Mouse (Mus musculus): ENCODE measurements around the gene Klf3. TPM values are rescaled to one million over a fixed set of nuclear protein-coding genes. Genes with fewer than 3 reads are reported as not detected.

Gene Klf3
- polyA plus RNA-seq, 1 experiment from 2014 or later = 34.8 TPM

DNA sequence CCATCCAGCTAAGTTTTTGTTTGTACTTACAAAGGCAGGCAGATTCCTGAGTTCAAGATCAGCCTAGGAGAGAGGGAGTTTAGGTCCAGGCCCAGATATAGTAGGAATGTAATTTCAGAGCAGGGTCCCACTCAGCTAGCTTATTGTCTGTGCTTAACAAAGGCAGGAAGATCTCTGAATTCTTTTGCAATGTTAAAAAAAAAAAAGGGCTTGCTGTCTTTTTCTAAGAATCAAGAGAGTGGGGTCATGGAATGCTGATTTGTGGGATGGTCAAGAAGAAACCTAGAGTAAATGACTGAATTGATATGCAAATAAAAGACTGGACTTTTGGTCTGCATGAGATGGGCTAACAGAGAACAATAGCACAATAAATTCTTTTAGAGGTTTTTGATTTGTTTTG is 52.0 kb downstream of the Klf3 start:
- ATAC-seq (ENCODE audit: low FRiP score) (no peak), DNase-seq (ENCODE audit: low spot score, missing footprints) (no peak)
- Histone ChIP-seq H3K27ac (ENCODE audit: low read depth, low read length) (no peak overlapping the region), H3K36me3 (ENCODE audit: control insufficient read depth, insufficient read depth, low read length) (no peaks in the 10 kb centered on the region), H3K9me3 (ENCODE audit: control insufficient read depth, low read length) (no peaks in the 10 kb centered on the region; the same call in 1 of the 2 replicates), H3K4me2 (no peak overlapping the region), H3K4me3 (ENCODE audit: low read depth, low read length) (no peak overlapping the region), H3K27me3 (ENCODE audit: control insufficient read depth, insufficient read depth, low read length) (no peaks in the 10 kb centered on the region), H3K4me1 (ENCODE audit: control insufficient read depth, insufficient read depth, low read length) (no peaks in the 10 kb centered on the region), H3K9ac (ENCODE audit: low read length) (no peak overlapping the region)

DNA sequence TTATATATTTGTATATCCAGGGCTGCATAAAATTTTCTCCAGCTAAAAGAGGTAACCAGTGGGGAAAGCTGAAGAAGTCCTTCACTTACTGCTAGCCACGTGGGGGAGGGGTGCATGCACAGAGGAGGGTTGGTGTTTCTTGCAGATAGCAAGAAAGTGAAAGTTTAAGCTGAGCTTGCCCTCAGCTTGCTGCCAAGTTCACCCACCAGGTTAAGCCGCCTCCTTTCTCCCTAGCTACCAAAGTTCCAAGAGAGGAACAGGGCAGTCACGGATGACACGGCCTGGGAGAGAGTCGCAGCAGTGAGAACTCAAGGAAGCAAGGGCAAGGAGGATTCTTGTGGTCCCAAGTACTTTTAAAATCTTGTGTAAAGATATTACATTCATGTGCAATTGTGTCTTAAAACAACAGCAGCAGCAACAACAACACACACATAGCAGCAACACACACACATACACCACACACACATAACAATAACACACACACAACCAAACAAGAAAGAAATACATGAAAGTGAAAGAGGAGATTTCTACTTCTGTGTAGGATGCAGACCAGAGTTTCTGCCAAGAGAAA is 57.8 kb downstream of the Klf3 start:
- DNase-seq (ENCODE audit: low spot score, missing footprints) (no peak), ATAC-seq (ENCODE audit: low FRiP score) (no peak)
- H3K36me3 ChIP-seq (ENCODE audit: control insufficient read depth, insufficient read depth, low read length) = no peaks in the 10 kb centered on the region
- H3K9me3 ChIP-seq (ENCODE audit: control insufficient read depth, low read length) = no peaks in the 10 kb centered on the region
- no peak overlapping the region for H3K27ac ChIP-seq (ENCODE audit: low read depth, low read length)
- H3K4me1 ChIP-seq (ENCODE audit: control insufficient read depth, insufficient read depth, low read length) = no peaks in the 10 kb centered on the region
- WGBS = 63% methylated on average over 5 of the region's 5 CpGs
- H3K9ac ChIP-seq (ENCODE audit: low read length) = no peak overlapping the region
- no peak overlapping the region for H3K4me3 ChIP-seq (ENCODE audit: low read depth, low read length)
- no peak overlapping the region for H3K4me2 ChIP-seq
- H3K27me3 ChIP-seq (ENCODE audit: control insufficient read depth, insufficient read depth, low read length) = no peaks in the 10 kb centered on the region

DNA sequence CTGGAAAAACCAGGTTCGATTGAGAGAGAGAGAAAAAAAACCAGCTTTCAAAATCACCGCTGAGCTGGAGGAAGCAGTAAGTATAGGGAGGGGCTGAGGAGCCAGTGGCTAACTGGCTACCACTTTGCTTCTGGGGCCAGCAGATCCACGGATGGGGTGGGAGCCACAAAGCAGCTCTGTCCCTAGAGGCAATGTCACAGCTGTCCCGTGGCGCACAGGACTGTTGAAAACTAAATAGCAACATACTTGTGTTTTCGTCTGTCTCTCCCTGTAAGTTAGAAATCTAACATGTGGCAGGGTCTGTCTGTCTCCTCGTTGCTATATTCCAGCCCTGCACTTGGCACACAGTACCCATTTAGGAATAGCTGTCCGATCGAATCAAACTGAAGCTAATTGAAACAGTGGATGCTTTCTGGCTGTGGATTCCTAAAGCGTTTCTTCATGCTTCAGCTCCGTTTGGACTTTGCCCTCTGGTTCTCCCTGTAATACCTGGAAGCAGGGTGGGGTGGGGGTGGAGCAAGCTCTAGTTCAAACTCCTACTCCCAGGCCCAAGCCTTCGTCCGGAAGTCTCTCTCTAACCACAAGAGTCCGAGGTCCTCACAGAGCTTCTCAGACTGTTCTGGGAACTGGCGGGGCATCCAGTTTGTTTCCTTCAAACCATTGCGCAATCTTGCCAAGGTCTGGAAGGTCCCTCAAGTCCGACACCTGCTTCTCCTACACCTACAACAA is 58.4 kb downstream of the Klf3 start:
- Histone ChIP-seq H3K27me3 (ENCODE audit: control insufficient read depth, insufficient read depth, low read length) (no peaks in the 10 kb centered on the region), H3K4me1 (ENCODE audit: control insufficient read depth, insufficient read depth, low read length) (no peaks in the 10 kb centered on the region), H3K4me2 (no peak overlapping the region), H3K9me3 (ENCODE audit: control insufficient read depth, low read length) (no peaks in the 10 kb centered on the region), H3K9ac (ENCODE audit: low read length) (no peak overlapping the region), H3K36me3 (ENCODE audit: control insufficient read depth, insufficient read depth, low read length) (no peaks in the 10 kb centered on the region), H3K4me3 (ENCODE audit: low read depth, low read length) (no peak overlapping the region), H3K27ac (ENCODE audit: low read depth, low read length) (no peak overlapping the region)
- DNase-seq (ENCODE audit: low spot score, missing footprints) (no peak), ATAC-seq (ENCODE audit: low FRiP score) (no peak)
- WGBS = 73% methylated on average over 17 of the region's 17 CpGs

DNA sequence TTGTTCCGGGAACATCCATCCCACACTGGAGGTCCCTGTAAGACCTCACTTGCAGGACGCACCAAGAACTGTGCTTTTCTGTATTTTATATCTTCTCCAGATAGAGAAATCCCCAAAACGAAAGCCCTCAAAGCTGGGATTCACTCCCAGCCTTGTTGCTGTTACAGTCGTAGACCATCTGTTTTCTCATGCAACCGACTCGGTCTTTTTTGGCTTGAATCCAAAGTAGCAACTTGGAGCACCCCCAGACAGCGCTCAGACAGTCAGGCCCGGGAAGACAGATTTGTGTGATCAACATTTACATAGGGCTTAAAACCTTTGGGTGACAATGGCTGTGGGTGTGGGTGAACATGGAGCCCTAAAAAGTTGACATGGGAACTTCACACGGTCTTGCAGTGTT is 59.1 kb downstream of the Klf3 start:
- no peaks in the 10 kb centered on the region for H3K27me3 ChIP-seq (ENCODE audit: control insufficient read depth, insufficient read depth, low read length)
- no peak overlapping the region for H3K4me3 ChIP-seq (ENCODE audit: low read depth, low read length)
- DNase-seq (ENCODE audit: low spot score, missing footprints) (no peak), ATAC-seq (ENCODE audit: low FRiP score) (no peak)
- H3K36me3 ChIP-seq (ENCODE audit: control insufficient read depth, insufficient read depth, low read length) = no peaks in the 10 kb centered on the region
- H3K9ac ChIP-seq (ENCODE audit: low read length) = no peak overlapping the region
- 87% methylated on average over 9 of the region's 9 CpGs for WGBS
- H3K27ac ChIP-seq (ENCODE audit: low read depth, low read length) = no peak overlapping the region
- no peaks in the 10 kb centered on the region for H3K4me1 ChIP-seq (ENCODE audit: control insufficient read depth, insufficient read depth, low read length)
- H3K9me3 ChIP-seq (ENCODE audit: control insufficient read depth, low read length) = no peaks in the 10 kb centered on the region
- H3K4me2 ChIP-seq = no peak overlapping the region

DNA sequence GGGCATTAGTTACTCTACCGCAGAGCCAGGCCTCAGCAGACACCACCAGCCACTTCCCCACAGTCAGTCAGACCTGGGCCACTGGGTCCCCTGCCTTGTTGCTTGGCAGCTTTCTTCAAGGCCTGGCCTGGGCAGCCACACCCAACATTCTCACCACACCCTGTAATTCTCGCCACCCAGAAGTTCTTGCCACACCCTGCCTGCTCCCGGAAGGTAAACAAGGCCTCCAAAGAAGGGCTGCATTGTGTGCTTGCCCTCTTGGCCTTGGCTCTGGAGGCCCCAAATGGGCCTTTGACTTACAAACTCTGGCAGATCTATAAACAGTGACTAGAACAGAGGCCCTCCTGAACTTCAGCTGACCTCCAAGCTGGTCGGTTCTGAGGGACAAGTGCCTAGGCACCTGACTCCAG is 61.5 kb downstream of the Klf3 start:
- 0 out of 2 replicates have a peak, but pooled peaks have one; percentile 30 for ATAC-seq (ENCODE audit: low FRiP score)
- no peak overlapping the region for H3K27ac ChIP-seq (ENCODE audit: low read depth, low read length)
- no peaks in the 10 kb centered on the region for H3K4me1 ChIP-seq (ENCODE audit: control insufficient read depth, insufficient read depth, low read length)
- H3K36me3 ChIP-seq (ENCODE audit: control insufficient read depth, insufficient read depth, low read length) = no peaks in the 10 kb centered on the region
- no peaks in the 10 kb centered on the region for H3K27me3 ChIP-seq (ENCODE audit: control insufficient read depth, insufficient read depth, low read length)
- 64% methylated on average over 4 of the region's 4 CpGs for WGBS
- H3K9ac ChIP-seq (ENCODE audit: low read length) = no peak overlapping the region
- H3K4me2 ChIP-seq = no peak overlapping the region
- no peak overlapping the region for H3K4me3 ChIP-seq (ENCODE audit: low read depth, low read length)
- H3K9me3 ChIP-seq (ENCODE audit: control insufficient read depth, low read length) = no peaks in the 10 kb centered on the region
- no peak for DNase-seq (ENCODE audit: low spot score, missing footprints)

DNA sequence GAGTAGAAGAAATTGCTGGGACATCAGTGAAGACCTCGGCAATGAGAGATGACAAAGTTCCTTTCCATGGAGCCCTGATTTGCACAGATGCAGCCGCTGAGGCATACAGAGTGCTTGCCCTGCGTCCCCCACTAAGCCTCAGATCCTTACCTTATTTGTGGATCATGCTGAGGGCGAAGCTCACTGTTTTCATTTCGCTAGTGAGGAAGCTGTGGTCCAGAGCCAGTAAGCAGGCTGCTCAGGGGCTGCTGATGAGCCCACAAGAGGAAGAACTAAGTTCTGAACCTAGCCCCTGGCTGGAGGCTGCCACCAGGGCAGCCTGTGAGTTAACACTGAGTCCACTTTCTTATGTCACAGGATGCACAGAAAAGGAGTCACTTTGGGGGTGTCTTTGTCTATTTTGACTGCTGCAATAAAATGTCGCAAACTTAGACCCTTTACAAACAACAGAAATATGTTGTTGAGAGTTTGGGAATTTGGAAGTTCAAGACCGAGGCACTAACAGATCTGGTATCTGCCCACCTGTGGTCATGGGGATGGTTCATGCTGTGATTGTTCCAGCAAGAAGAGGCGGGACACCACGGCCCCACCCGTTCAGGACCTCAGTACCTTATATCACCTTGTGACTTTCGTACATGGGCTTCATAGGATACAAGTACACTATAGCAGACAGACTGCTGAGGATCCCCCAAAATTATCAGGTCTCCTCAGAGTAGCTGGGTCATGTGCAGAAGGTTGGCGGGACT is 62.2 kb downstream of the Klf3 start:
- Histone ChIP-seq H3K9me3 (ENCODE audit: control insufficient read depth, low read length) (no peaks in the 10 kb centered on the region), H3K9ac (ENCODE audit: low read length) (no peak overlapping the region), H3K4me2 (no peak overlapping the region), H3K4me3 (ENCODE audit: low read depth, low read length) (no peak overlapping the region), H3K36me3 (ENCODE audit: control insufficient read depth, insufficient read depth, low read length) (no peaks in the 10 kb centered on the region), H3K27me3 (ENCODE audit: control insufficient read depth, insufficient read depth, low read length) (no peaks in the 10 kb centered on the region), H3K4me1 (ENCODE audit: control insufficient read depth, insufficient read depth, low read length) (no peaks in the 10 kb centered on the region), H3K27ac (ENCODE audit: low read depth, low read length) (no peak overlapping the region)
- ATAC-seq (ENCODE audit: low FRiP score) (no peak), DNase-seq (ENCODE audit: low spot score, missing footprints) (no peak)
- WGBS = 77% methylated on average over 12 of the region's 12 CpGs

DNA sequence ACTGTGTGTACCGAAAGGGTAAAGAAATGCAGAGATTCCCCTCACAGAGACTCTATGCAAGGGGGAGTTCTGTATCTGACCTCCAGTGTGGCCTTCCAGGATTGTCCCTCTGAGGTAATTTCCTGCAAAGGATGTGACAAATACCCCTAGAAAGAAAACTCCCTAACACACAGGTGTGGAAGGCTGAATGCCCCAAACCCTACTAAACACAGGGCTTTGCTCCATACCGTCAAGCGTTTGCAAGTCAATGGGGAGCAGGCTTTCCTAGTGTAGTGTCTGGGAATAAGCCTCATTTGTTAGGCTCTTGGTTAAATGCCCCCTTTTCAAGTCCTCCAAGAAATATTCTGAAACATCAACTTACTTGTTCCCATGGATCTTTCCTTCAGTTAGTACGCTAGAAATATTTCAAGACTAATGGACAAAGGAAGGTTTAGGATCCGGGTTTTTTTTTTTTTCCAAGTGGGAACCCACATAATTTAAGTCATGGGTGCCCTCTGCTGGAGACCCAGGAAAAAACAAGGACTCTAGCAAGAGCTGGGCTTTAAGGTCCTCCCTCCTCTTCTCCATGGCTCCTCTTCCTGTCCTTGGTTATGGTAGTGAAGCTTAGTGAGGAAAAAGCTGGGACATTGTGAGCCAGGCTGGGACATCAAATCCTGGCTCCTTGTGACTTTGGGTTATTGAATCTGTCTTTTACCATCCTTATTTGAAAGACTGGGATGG is 63.3 kb downstream of the Klf3 start:
- 28% methylated on average over 5 of the region's 5 CpGs for WGBS
- ATAC-seq (ENCODE audit: low FRiP score) = peak; percentile 51; the same call in 1 of the 2 replicates

DNA sequence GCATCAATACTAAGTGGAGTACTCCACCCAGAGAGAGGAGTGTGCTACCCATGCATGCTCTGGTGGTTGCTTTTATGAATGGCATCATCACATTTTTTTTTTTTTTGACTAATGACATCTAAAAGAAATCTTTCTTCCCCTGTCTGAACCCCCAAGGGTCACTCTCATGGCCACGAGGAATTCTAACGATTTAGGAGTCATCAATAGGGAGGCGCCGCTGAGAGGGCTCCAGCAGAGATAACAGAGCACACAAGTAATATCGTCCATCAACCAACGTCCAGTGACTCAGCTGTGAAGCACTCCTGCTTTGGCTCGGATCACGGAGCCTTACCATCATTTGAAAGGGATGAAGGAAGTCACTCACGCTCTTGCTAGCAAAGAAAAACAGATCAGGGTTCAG is 63.9 kb downstream of the Klf3 start:
- Histone ChIP-seq H3K4me2 (no peak overlapping the region), H3K27ac (ENCODE audit: low read depth, low read length) (no peak overlapping the region), H3K4me1 (ENCODE audit: control insufficient read depth, insufficient read depth, low read length) (no peaks in the 10 kb centered on the region), H3K9ac (ENCODE audit: low read length) (no peak overlapping the region), H3K27me3 (ENCODE audit: control insufficient read depth, insufficient read depth, low read length) (no peaks in the 10 kb centered on the region), H3K36me3 (ENCODE audit: control insufficient read depth, insufficient read depth, low read length) (no peaks in the 10 kb centered on the region), H3K9me3 (ENCODE audit: control insufficient read depth, low read length) (no peaks in the 10 kb centered on the region), H3K4me3 (ENCODE audit: low read depth, low read length) (no peak overlapping the region)
- ATAC-seq (ENCODE audit: low FRiP score) = no peak
- no peak for DNase-seq (ENCODE audit: low spot score, missing footprints)
- WGBS = 77% methylated on average over 9 of the region's 9 CpGs

More for the DNA sequence above, 63.3 kb downstream of the Klf3 start:
- H3K27ac ChIP-seq (ENCODE audit: low read depth, low read length) = no peak overlapping the region
- H3K4me3 ChIP-seq (ENCODE audit: low read depth, low read length) = no peak overlapping the region
- DNase-seq (ENCODE audit: low spot score, missing footprints) = peak; percentile 96
- H3K4me1 ChIP-seq (ENCODE audit: control insufficient read depth, insufficient read depth, low read length) = no peaks in the 10 kb centered on the region
- no peaks in the 10 kb centered on the region for H3K9me3 ChIP-seq (ENCODE audit: control insufficient read depth, low read length)
- no peak overlapping the region for H3K9ac ChIP-seq (ENCODE audit: low read length)
- H3K36me3 ChIP-seq (ENCODE audit: control insufficient read depth, insufficient read depth, low read length) = no peaks in the 10 kb centered on the region
- no peaks in the 10 kb centered on the region for H3K27me3 ChIP-seq (ENCODE audit: control insufficient read depth, insufficient read depth, low read length)
- H3K4me2 ChIP-seq = no peak overlapping the region

DNA sequence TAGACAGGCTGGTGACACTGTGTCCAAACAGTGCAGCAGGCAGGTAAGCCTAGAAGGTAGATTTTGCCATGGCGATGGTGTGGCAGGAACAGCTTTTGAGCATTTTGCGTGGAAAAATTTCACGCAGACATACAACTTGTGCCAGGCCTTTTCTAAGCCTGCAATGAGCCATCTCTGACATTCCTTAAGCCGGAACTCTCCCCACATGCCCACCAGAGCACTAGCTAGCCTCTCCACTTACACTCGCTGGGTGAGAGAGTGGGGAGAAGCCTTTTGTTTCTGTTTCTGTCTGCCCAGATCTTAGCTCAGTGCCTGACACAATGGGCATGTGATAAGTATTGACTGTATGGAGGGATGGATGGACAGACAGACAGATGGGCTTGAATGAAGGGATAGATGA is 64.4 kb downstream of the Klf3 start:
- Histone ChIP-seq H3K27ac (ENCODE audit: low read depth, low read length) (no peak overlapping the region), H3K4me3 (ENCODE audit: low read depth, low read length) (no peak overlapping the region), H3K9ac (ENCODE audit: low read length) (no peak overlapping the region), H3K4me2 (no peak overlapping the region), H3K27me3 (ENCODE audit: control insufficient read depth, insufficient read depth, low read length) (no peaks in the 10 kb centered on the region), H3K4me1 (ENCODE audit: control insufficient read depth, insufficient read depth, low read length) (no peaks in the 10 kb centered on the region), H3K36me3 (ENCODE audit: control insufficient read depth, insufficient read depth, low read length) (no peaks in the 10 kb centered on the region), H3K9me3 (ENCODE audit: control insufficient read depth, low read length) (no peaks in the 10 kb centered on the region)
- no peak for ATAC-seq (ENCODE audit: low FRiP score)
- DNase-seq (ENCODE audit: low spot score, missing footprints) = no peak
- 91% methylated on average over 5 of the region's 5 CpGs for WGBS
